Mouse (Mus musculus): ENCODE data around the gene Cplx2. TPM values are rescaled to one million over a fixed set of nuclear protein-coding genes. Genes with fewer than 3 reads are reported as not detected.

Gene Cplx2
- 26.8 and 30.2 TPM in 2 replicates for polyA plus RNA-seq (2015; fragmentation: Nextera tagmentation; extraction: Ambion mirVana)

- H3K4me1 ChIP-seq = peaks cover 51% of the 10 kb centered on the region
- H3K4me3 ChIP-seq = peak within 1 kb of the TSS; percentile 54
- peak within 1 kb of the TSS; percentile 66 for H3K9ac ChIP-seq (replicated peaks)
- ATAC-seq (replicated peaks) = peak; percentile 14
- peak within 1 kb of the TSS; percentile 72 for H3K4me2 ChIP-seq (replicated peaks)
- WGBS = 1% methylated on average over 6 of the region's 7 CpGs
- H3K27me3 ChIP-seq = no peaks in the 10 kb centered on the region
- no peaks in the 10 kb centered on the region for H3K9me3 ChIP-seq
- peak within 1 kb of the TSS; percentile 92 for H3K27ac ChIP-seq (replicated peaks)
- H3K36me3 ChIP-seq = no peaks in the 10 kb centered on the region
These were observed at the start of gene Cplx2 for GRCm38 (mm10) chr13:54371049-54371386. Cplx2 (plus strand) TSS chr13:54371349.

- Histone ChIP-seq H3K27me3 (no peaks in the 10 kb centered on the region), H3K27ac (replicated peaks) (peak overlapping the region; percentile 82), H3K4me2 (replicated peaks) (no peak overlapping the region), H3K9ac (replicated peaks) (no peak overlapping the region), H3K4me3 (no peak overlapping the region), H3K36me3 (no peaks in the 10 kb centered on the region), H3K9me3 (no peaks in the 10 kb centered on the region), H3K4me1 (peaks cover 40% of the 10 kb centered on the region)
- 13% methylated on average over 19 of the region's 19 CpGs for WGBS
- ATAC-seq (replicated peaks) = peak; percentile 55
These were observed 48.5 kb upstream of the Cplx2 start for GRCm38 (mm10) chr13:54322396-54323306.

GRCm38 (mm10) chr13:54323307-54324165 lies 47.6 kb upstream of the Cplx2 start:
- Histone ChIP-seq H3K27ac (replicated peaks) (peak overlapping the region; percentile 82), H3K9me3 (no peaks in the 10 kb centered on the region), H3K9ac (replicated peaks) (no peak overlapping the region), H3K36me3 (no peaks in the 10 kb centered on the region), H3K4me3 (no peak overlapping the region), H3K27me3 (no peaks in the 10 kb centered on the region), H3K4me1 (peaks cover 48% of the 10 kb centered on the region), H3K4me2 (replicated peaks) (no peak overlapping the region)
- 67% methylated on average over 13 of the region's 13 CpGs for WGBS
- no peak for ATAC-seq (replicated peaks)

GRCm38 (mm10) chr13:54324178-54324577 lies 47.0 kb upstream of the Cplx2 start:
- H3K4me2 ChIP-seq (replicated peaks) = no peak overlapping the region
- peak; percentile 42 for ATAC-seq (replicated peaks)
- WGBS = 15% methylated on average over 2 of the region's 2 CpGs
- no peaks in the 10 kb centered on the region for H3K9me3 ChIP-seq
- H3K4me1 ChIP-seq = peaks cover 52% of the 10 kb centered on the region
- H3K9ac ChIP-seq (replicated peaks) = no peak overlapping the region
- no peak overlapping the region for H3K4me3 ChIP-seq
- peak overlapping the region; percentile 82 for H3K27ac ChIP-seq (replicated peaks)
- H3K27me3 ChIP-seq = no peaks in the 10 kb centered on the region
- no peaks in the 10 kb centered on the region for H3K36me3 ChIP-seq

GRCm38 (mm10) chr13:54325814-54326213 lies 45.3 kb upstream of the Cplx2 start:
- Histone ChIP-seq H3K4me3 (no peak overlapping the region), H3K36me3 (no peaks in the 10 kb centered on the region), H3K4me2 (replicated peaks) (0 out of 2 replicates have a peak overlapping the region, but pooled peaks have one; percentile 9), H3K27me3 (no peaks in the 10 kb centered on the region), H3K27ac (replicated peaks) (peak overlapping the region; percentile 72), H3K9me3 (no peaks in the 10 kb centered on the region), H3K9ac (replicated peaks) (no peak overlapping the region), H3K4me1 (peaks cover 59% of the 10 kb centered on the region)
- ATAC-seq (replicated peaks) = peak; percentile 71
- 25% methylated on average over 7 of the region's 7 CpGs for WGBS

- H3K9ac ChIP-seq (replicated peaks) = no peak overlapping the region
- WGBS = 85% methylated on average over 6 of the region's 6 CpGs
These were observed 44.3 kb upstream of the Cplx2 start for GRCm38 (mm10) chr13:54326686-54327447.

GRCm38 (mm10) chr13:54328029-54328428 lies 43.1 kb upstream of the Cplx2 start:
- Histone ChIP-seq H3K9ac (replicated peaks) (no peak overlapping the region), H3K27ac (replicated peaks) (no peak overlapping the region), H3K27me3 (no peaks in the 10 kb centered on the region), H3K4me2 (replicated peaks) (no peak overlapping the region), H3K4me1 (peaks cover 65% of the 10 kb centered on the region), H3K36me3 (no peaks in the 10 kb centered on the region), H3K9me3 (no peaks in the 10 kb centered on the region), H3K4me3 (no peak overlapping the region)
- WGBS = 41% methylated on average over 1 of the region's 1 CpGs
- no peak for ATAC-seq (replicated peaks)

More at GRCm38 (mm10) chr13:54326686-54327447, 44.3 kb upstream of the Cplx2 start:
- no peaks in the 10 kb centered on the region for H3K9me3 ChIP-seq
- no peak overlapping the region for H3K4me3 ChIP-seq
- no peak for ATAC-seq (replicated peaks)
- no peaks in the 10 kb centered on the region for H3K36me3 ChIP-seq
- no peak overlapping the region for H3K4me2 ChIP-seq (replicated peaks)
- no peaks in the 10 kb centered on the region for H3K27me3 ChIP-seq
- peak overlapping the region; percentile 72; the same call in 1 of the 2 replicates for H3K27ac ChIP-seq (replicated peaks)
- peaks cover 61% of the 10 kb centered on the region for H3K4me1 ChIP-seq

GRCm38 (mm10) chr13:54328954-54329490 lies 42.1 kb upstream of the Cplx2 start:
- Histone ChIP-seq H3K27ac (replicated peaks) (peak overlapping the region; percentile 49), H3K4me1 (peaks cover 58% of the 10 kb centered on the region), H3K9ac (replicated peaks) (no peak overlapping the region)

GRCm38 (mm10) chr13:54331825-54332675 lies 39.1 kb upstream of the Cplx2 start:
- Histone ChIP-seq H3K9ac (replicated peaks) (no peak overlapping the region), H3K9me3 (no peaks in the 10 kb centered on the region), H3K4me3 (no peak overlapping the region), H3K27ac (replicated peaks) (0 out of 2 replicates have a peak overlapping the region, but pooled peaks have one; percentile 16), H3K4me2 (replicated peaks) (no peak overlapping the region), H3K36me3 (no peaks in the 10 kb centered on the region), H3K27me3 (no peaks in the 10 kb centered on the region), H3K4me1 (peaks cover 34% of the 10 kb centered on the region)
- 57% methylated on average over 22 of the region's 22 CpGs for WGBS
- ATAC-seq (replicated peaks) = peak; percentile 39; the same call in 1 of the 2 replicates

More at GRCm38 (mm10) chr13:54328954-54329490, 42.1 kb upstream of the Cplx2 start:
- H3K27me3 ChIP-seq = no peaks in the 10 kb centered on the region
- no peaks in the 10 kb centered on the region for H3K9me3 ChIP-seq
- H3K36me3 ChIP-seq = no peaks in the 10 kb centered on the region
- no peak overlapping the region for H3K4me3 ChIP-seq
- H3K4me2 ChIP-seq (replicated peaks) = no peak overlapping the region
- WGBS = 8% methylated on average over 8 of the region's 8 CpGs
- ATAC-seq (replicated peaks) = no peak

- H3K4me2 ChIP-seq (replicated peaks) = no peak overlapping the region
- H3K4me3 ChIP-seq = no peak overlapping the region
- ATAC-seq (replicated peaks) = no peak
- no peaks in the 10 kb centered on the region for H3K27me3 ChIP-seq
- H3K4me1 ChIP-seq = peaks cover 35% of the 10 kb centered on the region
- 84% methylated on average over 8 of the region's 8 CpGs for WGBS
- no peak overlapping the region for H3K9ac ChIP-seq (replicated peaks)
- H3K27ac ChIP-seq (replicated peaks) = no peak overlapping the region
- no peaks in the 10 kb centered on the region for H3K9me3 ChIP-seq
- no peaks in the 10 kb centered on the region for H3K36me3 ChIP-seq
These were observed 38.1 kb upstream of the Cplx2 start for GRCm38 (mm10) chr13:54332921-54333477.

Data from forebrain, embryonic 15.5 days (tissue).